Mouse (Mus musculus): Measurements from ENCODE around the gene Fbn1. TPM values are rescaled to one million over a fixed set of nuclear protein-coding genes. Genes with fewer than 3 reads are reported as not detected.
A peak's percentile ranks its signal among the peaks of the same experiment; 100 is the strongest.

Fbn1 gene
- polyA plus RNA-seq, 1 experiment from 2014 or later = 17.2 TPM

- no peaks in the 10 kb centered on the region for H3K27me3 ChIP-seq (ENCODE audit: control insufficient read depth, insufficient read depth, low read length)
- H3K9ac ChIP-seq (ENCODE audit: low read length) = no peak overlapping the region
- H3K4me3 ChIP-seq (ENCODE audit: low read depth, low read length) = no peak overlapping the region
- H3K4me2 ChIP-seq (replicated peaks; ENCODE audit: low read depth) = no peak overlapping the region
- WGBS = 94% methylated on average over 6 of the region's 6 CpGs
- TF ChIP-seq EP300 (optimal IDR thresholded peaks at IDR 0.05) = no peak
- no peak for TF ChIP-seq CTCF (IDR thresholded peaks at IDR 0.05; ENCODE audit: low read depth)
- no peak overlapping the region for H3K27ac ChIP-seq (replicated peaks)
- no peaks in the 10 kb centered on the region for H3K9me3 ChIP-seq (ENCODE audit: control insufficient read depth, low read length)
- H3K4me1 ChIP-seq (replicated peaks; ENCODE audit: control insufficient read depth, insufficient read depth) = no peaks in the 10 kb centered on the region
- no peak for DNase-seq (ENCODE audit: low spot score)
- H3K36me3 ChIP-seq (ENCODE audit: control insufficient read depth, insufficient read depth, low read length) = peaks cover 12% of the 10 kb centered on the region; the same call in 1 of the 2 replicates
- no peak for ATAC-seq (ENCODE audit: low FRiP score, low TSS enrichment)
Measured at GRCm38 (mm10) chr2:125253699-125254098, 254.1 kb downstream of the Fbn1 start.

DNA sequence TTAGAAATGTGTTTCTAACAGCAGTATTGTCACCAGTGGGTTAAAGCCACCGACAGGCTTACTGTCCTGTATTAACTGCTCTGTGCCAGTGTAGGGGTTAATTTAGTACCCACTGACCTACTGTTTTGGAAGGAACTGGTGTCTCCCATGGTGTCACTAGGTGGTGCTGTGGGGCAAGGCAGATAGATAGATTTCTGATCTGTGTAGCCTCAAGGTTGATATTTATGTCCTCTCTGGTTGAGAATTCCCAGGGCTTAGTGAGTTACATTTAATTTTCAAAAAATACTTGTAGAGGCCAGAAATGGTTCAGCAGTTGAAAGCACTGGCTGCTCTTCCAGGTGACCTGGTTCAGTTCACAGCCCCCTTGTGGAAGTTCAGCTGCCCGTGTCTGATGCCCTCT lies 255.5 kb downstream of the Fbn1 start:
- Histone ChIP-seq H3K9ac (ENCODE audit: low read length) (no peak overlapping the region), H3K9me3 (ENCODE audit: control insufficient read depth, low read length) (no peaks in the 10 kb centered on the region), H3K27ac (replicated peaks) (no peak overlapping the region), H3K27me3 (ENCODE audit: control insufficient read depth, insufficient read depth, low read length) (no peaks in the 10 kb centered on the region), H3K4me2 (replicated peaks; ENCODE audit: low read depth) (no peak overlapping the region), H3K4me3 (ENCODE audit: low read depth, low read length) (no peak overlapping the region), H3K4me1 (replicated peaks; ENCODE audit: control insufficient read depth, insufficient read depth) (no peaks in the 10 kb centered on the region), H3K36me3 (ENCODE audit: control insufficient read depth, insufficient read depth, low read length) (peaks cover 10% of the 10 kb centered on the region; the same call in 1 of the 2 replicates)
- ATAC-seq (ENCODE audit: low FRiP score, low TSS enrichment) = no peak
- 70% methylated on average over 2 of the region's 2 CpGs for WGBS
- TF ChIP-seq EP300 (optimal IDR thresholded peaks at IDR 0.05) (no peak), CTCF (IDR thresholded peaks at IDR 0.05; ENCODE audit: low read depth) (peak; percentile 81)
- peak; percentile 44 for DNase-seq (ENCODE audit: low spot score)

DNA sequence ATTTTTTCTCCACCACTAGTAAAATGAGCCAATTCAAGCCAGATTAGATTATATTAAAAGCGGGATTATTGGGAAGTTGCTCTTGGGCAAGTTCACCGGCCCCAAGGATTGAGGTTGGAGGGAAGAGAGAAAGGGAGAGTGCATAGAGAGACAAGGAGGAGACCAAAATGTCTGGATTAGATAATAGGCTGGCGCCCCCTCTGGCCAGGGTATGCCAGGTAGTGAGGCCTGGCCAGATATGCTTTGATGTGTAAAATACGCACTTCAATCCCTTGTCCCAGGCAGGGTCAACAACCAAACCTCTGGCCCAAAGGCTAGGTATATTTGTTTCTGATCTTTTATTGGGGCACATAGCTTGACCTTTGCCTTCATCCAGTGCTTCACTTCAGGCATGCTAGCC lies 256.0 kb downstream of the Fbn1 start:
- WGBS = 86% methylated on average over 4 of the region's 4 CpGs
- 0 out of 2 replicates have a peak, but pooled peaks cover 5% of the 10 kb centered on the region for H3K36me3 ChIP-seq (ENCODE audit: control insufficient read depth, insufficient read depth, low read length)

More for the DNA sequence above, 256.0 kb downstream of the Fbn1 start:
- H3K4me1 ChIP-seq (replicated peaks; ENCODE audit: control insufficient read depth, insufficient read depth) = no peaks in the 10 kb centered on the region
- ATAC-seq (ENCODE audit: low FRiP score, low TSS enrichment) = no peak
- no peaks in the 10 kb centered on the region for H3K27me3 ChIP-seq (ENCODE audit: control insufficient read depth, insufficient read depth, low read length)
- no peak for DNase-seq (ENCODE audit: low spot score)
- no peak overlapping the region for H3K4me3 ChIP-seq (ENCODE audit: low read depth, low read length)
- no peak for TF ChIP-seq EP300 (optimal IDR thresholded peaks at IDR 0.05)
- TF ChIP-seq CTCF (IDR thresholded peaks at IDR 0.05; ENCODE audit: low read depth) = no peak
- H3K4me2 ChIP-seq (replicated peaks; ENCODE audit: low read depth) = no peak overlapping the region
- H3K27ac ChIP-seq (replicated peaks) = no peak overlapping the region
- H3K9ac ChIP-seq (ENCODE audit: low read length) = no peak overlapping the region
- no peaks in the 10 kb centered on the region for H3K9me3 ChIP-seq (ENCODE audit: control insufficient read depth, low read length)

Other genes starting within 250 kb of the Fbn1 start
- gene Gm9913, start 2.9 kb downstream of the Fbn1 start, polyA plus RNA-seq (2015; fragmentation: Nextera tagmentation; extraction: Ambion mirVana) = 0.31 and 0.33 TPM in 2 replicates
- gene Cep152, start 117.1 kb upstream of the Fbn1 start, polyA plus RNA-seq (2015; fragmentation: Nextera tagmentation; extraction: Ambion mirVana) = 0.94 and 1.2 TPM in 2 replicates
- 97.9 and 98.3 TPM in 2 replicates for gene Eid1, start 165.1 kb upstream of the Fbn1 start, polyA plus RNA-seq (2015; fragmentation: Nextera tagmentation; extraction: Ambion mirVana)
- gene Shc4, start 216.2 kb upstream of the Fbn1 start, polyA plus RNA-seq (2015; fragmentation: Nextera tagmentation; extraction: Ambion mirVana) = 1.0 and 1.1 TPM in 2 replicates

Measured in stomach, postnatal 0 days (tissue).